Mouse (Mus musculus): ENCODE results near the gene Trp53bp2.

GRCm38 (mm10) chr1:182452473-182452872, 43.5 kb downstream of the Trp53bp2 start:
- no peak for TF ChIP-seq POLR2A (IDR thresholded peaks at IDR 0.05; ENCODE audit: borderline replicate concordance, extremely low read depth, insufficient read depth, insufficient read length, poor library complexity, severe bottlenecking)
- TF ChIP-seq CTCF (IDR thresholded peaks at IDR 0.05; ENCODE audit: borderline replicate concordance, extremely low read depth, insufficient read depth, insufficient read length): no peak

Data from brain, embryonic 14.5 days (tissue).